Mouse (Mus musculus) thymus, adult 2 months (tissue): ENCODE measurements around the gene Smurf2.

ENCODE experiments used
- CTCF ChIP-seq: fragments of 200-500 bp; IDR thresholded peaks from 2 replicates; pipeline ENCODE4 v1.5.1; 2012; ENCODE audit warnings: mild to moderate bottlenecking, control low read depth, low read length, moderate library complexity, borderline replicate concordance; ENCODE audit not compliant: control insufficient read depth, poor library complexity, insufficient read depth; ENCODE audit errors: extremely low read depth
- POLR2A ChIP-seq: fragments of 200-500 bp; IDR thresholded peaks from 2 replicates; pipeline ENCODE4 v1.6.1; 2012; ENCODE audit warnings: mild to moderate bottlenecking, low read length, control low read depth, moderate library complexity; ENCODE audit not compliant: control insufficient read depth, poor library complexity, insufficient read depth; ENCODE audit errors: extremely low read depth

DNA sequence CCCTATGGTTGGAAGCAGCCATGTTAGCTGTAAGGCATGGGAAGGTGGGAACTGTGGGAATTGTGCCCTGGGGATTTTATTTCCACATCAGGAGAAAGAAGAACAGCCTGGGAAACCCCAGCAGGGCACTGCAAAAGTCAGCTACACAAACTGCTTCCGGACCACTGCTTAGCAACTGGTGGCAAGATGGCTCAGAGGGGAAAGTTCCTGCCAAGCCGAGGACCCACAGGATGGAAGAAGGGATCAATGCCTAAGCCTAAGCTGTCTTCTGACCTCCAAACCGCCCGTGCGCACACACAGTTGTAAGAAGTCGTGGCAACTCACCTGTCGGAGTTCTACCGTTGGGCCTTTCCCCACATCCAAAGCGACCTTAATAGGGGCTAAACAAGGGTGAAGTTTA, 147.5 kb downstream of the Smurf2 start:
- TF ChIP-seq POLR2A (no peak), CTCF (no peak)
